Mouse (Mus musculus) erythroblast, embryonic 14.5 days (primary cell): ENCODE data around the gene Amotl1.

ENCODE experiments used
- GATA1 ChIP-seq: IDR thresholded peaks from 2 replicates; pipeline ENCODE4 v1.6.1; 2012; ENCODE audit warnings: low read length, inconsistent platforms, mixed read lengths
- TAL1 ChIP-seq: IDR thresholded peaks from 3 replicates; pipeline ENCODE4 v1.6.1; 2012; ENCODE audit warnings: low read length, inconsistent platforms, mixed read lengths

DNA sequence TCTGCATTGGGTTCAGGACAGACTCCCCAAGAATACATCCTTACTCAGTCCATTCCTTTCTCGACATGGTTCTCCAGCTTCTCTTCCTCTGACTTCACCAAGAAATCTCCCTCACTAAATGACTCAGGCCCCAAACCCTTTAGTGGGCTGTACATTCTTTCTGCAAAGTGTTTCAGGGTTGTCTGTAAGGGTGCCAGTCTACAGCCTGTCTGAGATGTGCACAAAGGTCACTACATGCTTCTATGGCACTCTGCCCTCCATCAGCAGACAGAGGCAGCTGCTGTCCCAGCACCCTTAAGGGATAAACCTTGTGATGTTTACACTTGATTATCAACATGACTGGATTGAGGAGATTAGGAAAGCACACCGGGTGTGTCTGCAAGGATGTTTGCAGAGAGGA is 123.2 kb downstream of the Amotl1 start:
- TF ChIP-seq GATA1 (no peak), TAL1 (no peak)
